Mouse (Mus musculus) liver, adult 2 months (tissue): ENCODE measurements at regions not wholly inside any gene's neighbourhood (a gene's known extent, or its start where the extent isn't known, plus 50 kb on each side); places are given as distances from the start of the nearest gene placed in this dataset.

Experiments
- DNase-seq: peaks from one replicate; pipeline ENCODE4 v3.0.0-alpha.2; 2011; ENCODE audit warnings: low read depth, low spot score; ENCODE audit errors: extremely low read depth
- H3K27ac ChIP-seq: fragments of 200-500 bp; replicated peaks from 2 replicates; pipeline ENCODE4 v1.5.1; 2012; ENCODE audit warnings: low read depth, mild to moderate bottlenecking, control low read depth, inconsistent platforms, low read length; ENCODE audit not compliant: insufficient read depth
- H3K27me3 ChIP-seq: fragments of 200-500 bp; 2 replicates; pipeline ENCODE4 v1.6.1; 2012; ENCODE audit warnings: mild to moderate bottlenecking, moderate library complexity, low read length, inconsistent platforms; ENCODE audit not compliant: control insufficient read depth, insufficient read depth
- H3K36me3 ChIP-seq: fragments of 200-500 bp; 2 replicates; pipeline ENCODE4 v1.6.1; 2012; ENCODE audit warnings: low read length, inconsistent platforms; ENCODE audit not compliant: control insufficient read depth, insufficient read depth
- H3K4me1 ChIP-seq: fragments of 200-500 bp; 2 replicates; pipeline ENCODE4 v1.6.1; 2011; ENCODE audit warnings: low read length; ENCODE audit not compliant: control insufficient read depth, insufficient read depth
- H3K4me3 ChIP-seq: fragments of 200-500 bp; 2 replicates; pipeline ENCODE4 v1.5.1; 2011; ENCODE audit warnings: low read depth, mild to moderate bottlenecking, control low read depth, low read length, moderate library complexity; ENCODE audit not compliant: insufficient read depth
- H3K79me2 ChIP-seq: fragments of 200-500 bp; 2 replicates; pipeline ENCODE4 v1.6.1; 2012; ENCODE audit warnings: inconsistent platforms, mild to moderate bottlenecking, low read length, moderate library complexity; ENCODE audit not compliant: control insufficient read depth, insufficient read depth
- H3K9ac ChIP-seq: fragments of 200-500 bp; 2 replicates; pipeline ENCODE4 v1.6.1; 2012; ENCODE audit warnings: low read depth, mild to moderate bottlenecking, control low read depth, inconsistent platforms, low read length
- CTCF ChIP-seq: fragments of 200-500 bp; IDR thresholded peaks from 2 replicates; pipeline ENCODE4 v1.5.1; 2011; ENCODE audit warnings: low read depth, low read length, control low read depth
- POLR2A ChIP-seq: fragments of 200-500 bp; IDR thresholded peaks from 2 replicates; pipeline ENCODE4 v1.6.1; 2011; ENCODE audit warnings: low read length, control low read depth; ENCODE audit not compliant: insufficient read depth; ENCODE audit errors: extremely low read depth
- WGBS: fragments of 180-500 bp; shearing (Covaris S2); methylation state at CpG from one replicate; pipeline ENCODE4 v1.1.7; 2018; 5-methylcytosine and 5-hydroxymethylcytosine counted together

- Histone ChIP-seq H3K4me3 (no peak overlapping the region), H3K36me3 (no peaks in the 10 kb centered on the region), H3K4me1 (no peaks in the 10 kb centered on the region), H3K79me2 (no peaks in the 10 kb centered on the region), H3K9ac (no peak overlapping the region), H3K27ac (no peak overlapping the region), H3K27me3 (no peaks in the 10 kb centered on the region)
- WGBS, result 49% methylated on average over 8 of the region's 8 CpGs
- DNase-seq, result no peak
- TF ChIP-seq POLR2A (no peak), CTCF (no peak)
These were observed 93.3 kb upstream of the Runx3 start for GRCm38 (mm10) chr4:135027136-135027535.

- Histone ChIP-seq H3K79me2 (no peaks in the 10 kb centered on the region), H3K4me3 (no peak overlapping the region), H3K27ac (no peak overlapping the region), H3K9ac (no peak overlapping the region), H3K4me1 (no peaks in the 10 kb centered on the region), H3K36me3 (no peaks in the 10 kb centered on the region), H3K27me3 (no peaks in the 10 kb centered on the region)
- DNase-seq, result no peak
- 88% methylated on average over 2 of the region's 2 CpGs for WGBS
- TF ChIP-seq POLR2A (no peak), CTCF (no peak)
These were observed 90.7 kb upstream of the Runx3 start for GRCm38 (mm10) chr4:135029723-135030122.

GRCm38 (mm10) chr4:135032461-135032860 lies 88.0 kb upstream of the Runx3 start:
- TF ChIP-seq POLR2A, result no peak
- no peak for TF ChIP-seq CTCF
- H3K27me3 ChIP-seq, result no peaks in the 10 kb centered on the region
- H3K27ac ChIP-seq, result no peak overlapping the region
- no peak overlapping the region for H3K9ac ChIP-seq
- no peak for DNase-seq
- no peaks in the 10 kb centered on the region for H3K36me3 ChIP-seq
- WGBS, result 53% methylated on average over 9 of the region's 9 CpGs
- H3K4me1 ChIP-seq, result no peaks in the 10 kb centered on the region
- H3K4me3 ChIP-seq, result no peak overlapping the region
- no peaks in the 10 kb centered on the region for H3K79me2 ChIP-seq

GRCm38 (mm10) chr4:135033302-135033701 lies 87.2 kb upstream of the Runx3 start:
- H3K79me2 ChIP-seq, result no peaks in the 10 kb centered on the region
- 50% methylated on average over 8 of the region's 8 CpGs for WGBS
- no peaks in the 10 kb centered on the region for H3K27me3 ChIP-seq
- H3K36me3 ChIP-seq, result no peaks in the 10 kb centered on the region
- H3K4me3 ChIP-seq, result no peak overlapping the region
- TF ChIP-seq CTCF (no peak), POLR2A (no peak)
- no peak for DNase-seq
- H3K27ac ChIP-seq, result no peak overlapping the region
- H3K9ac ChIP-seq, result no peak overlapping the region
- H3K4me1 ChIP-seq, result no peaks in the 10 kb centered on the region

- TF ChIP-seq POLR2A, result no peak
- peak; percentile 95 for TF ChIP-seq CTCF
- DNase-seq, result peak; percentile 38
- H3K79me2 ChIP-seq, result no peaks in the 10 kb centered on the region
- H3K27me3 ChIP-seq, result no peaks in the 10 kb centered on the region
- 30% methylated on average over 7 of the region's 7 CpGs for WGBS
- H3K9ac ChIP-seq, result no peak overlapping the region
- H3K4me3 ChIP-seq, result no peak overlapping the region
- H3K27ac ChIP-seq, result no peak overlapping the region
- no peaks in the 10 kb centered on the region for H3K4me1 ChIP-seq
- no peaks in the 10 kb centered on the region for H3K36me3 ChIP-seq
These were observed 86.0 kb upstream of the Runx3 start for GRCm38 (mm10) chr4:135034406-135034805.

GRCm38 (mm10) chr4:135036764-135037163 lies 83.7 kb upstream of the Runx3 start:
- Histone ChIP-seq H3K4me3 (no peak overlapping the region), H3K27ac (no peak overlapping the region), H3K36me3 (no peaks in the 10 kb centered on the region), H3K79me2 (no peaks in the 10 kb centered on the region), H3K27me3 (no peaks in the 10 kb centered on the region), H3K9ac (no peak overlapping the region), H3K4me1 (no peaks in the 10 kb centered on the region)
- no peak for TF ChIP-seq CTCF
- TF ChIP-seq POLR2A, result no peak
- DNase-seq, result no peak
- 88% methylated on average over 3 of the region's 3 CpGs for WGBS
